Mouse (Mus musculus) megakaryocyte, embryonic 14.5 days (primary cell): Measurements from ENCODE around the gene 2810408A11Rik. TPM values are rescaled to one million over a fixed set of nuclear protein-coding genes. Genes with fewer than 3 reads are reported as not detected.

ENCODE experiments used
- H3K27me3 ChIP-seq: replicated peaks from 2 replicates; pipeline ENCODE3; 2012; ENCODE audit warnings: inconsistent platforms
- H3K36me3 ChIP-seq: replicated peaks from 2 replicates; pipeline ENCODE3; 2012; ENCODE audit warnings: low read length, inconsistent platforms, mixed read lengths
- H3K4me1 ChIP-seq: 2 replicates; pipeline ENCODE4 v1.6.1; 2012; ENCODE audit warnings: inconsistent platforms
- H3K4me3 ChIP-seq: replicated peaks from 2 replicates; pipeline ENCODE3; 2012; ENCODE audit warnings: moderate library complexity, mild to moderate bottlenecking, inconsistent platforms
- H3K9me3 ChIP-seq: 2 replicates; pipeline ENCODE4 v1.6.1; 2012; ENCODE audit warnings: inconsistent platforms
- FLI1 ChIP-seq: IDR thresholded peaks from 2 replicates; pipeline ENCODE4 v1.6.1; 2012; ENCODE audit warnings: low read length, inconsistent platforms, mixed read lengths
- GATA1 ChIP-seq: IDR thresholded peaks from 3 replicates; pipeline ENCODE4 v1.6.1; 2012; ENCODE audit warnings: mixed read lengths, low read length, inconsistent platforms, borderline replicate concordance
- polyA plus RNA-seq: library from polyadenylated mRNA; stranded (reverse); fragments of >175 nt; gene quantifications from 2 replicates; pipeline ENCODE4 v1.2.3, GENCODE M21; 2012; ENCODE audit warnings: low replicate concordance; ENCODE audit not compliant: insufficient read depth

Gene 2810408A11Rik
- polyA plus RNA-seq, 1 experiment = 0.25 TPM

DNA sequence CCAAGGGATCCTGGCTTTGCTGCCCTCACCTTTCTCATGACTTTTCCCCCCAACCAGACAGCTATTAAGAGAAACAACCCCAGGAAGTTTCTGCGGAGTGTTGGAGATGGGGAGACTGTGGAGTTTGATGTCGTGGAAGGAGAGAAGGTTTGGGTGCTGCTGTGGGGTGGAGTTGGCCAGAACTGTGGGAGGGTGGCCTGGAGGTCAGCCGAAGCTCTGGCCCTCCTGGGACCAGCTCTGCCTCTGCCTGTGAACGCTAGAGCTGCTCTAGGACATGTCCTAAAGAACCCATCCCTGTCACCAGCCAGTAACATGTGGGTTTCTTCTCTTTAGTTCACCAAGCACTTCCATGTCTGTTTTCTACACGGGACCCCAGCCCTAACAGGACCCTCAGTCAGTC, 38.4 kb upstream of the 2810408A11Rik start:
- Histone ChIP-seq H3K27me3 (peaks cover 94% of the 10 kb centered on the region), H3K36me3 (no peaks in the 10 kb centered on the region), H3K4me3 (no peak overlapping the region), H3K4me1 (peaks cover 29% of the 10 kb centered on the region), H3K9me3 (no peaks in the 10 kb centered on the region)
- no peak for TF ChIP-seq GATA1
- TF ChIP-seq FLI1 = no peak

DNA sequence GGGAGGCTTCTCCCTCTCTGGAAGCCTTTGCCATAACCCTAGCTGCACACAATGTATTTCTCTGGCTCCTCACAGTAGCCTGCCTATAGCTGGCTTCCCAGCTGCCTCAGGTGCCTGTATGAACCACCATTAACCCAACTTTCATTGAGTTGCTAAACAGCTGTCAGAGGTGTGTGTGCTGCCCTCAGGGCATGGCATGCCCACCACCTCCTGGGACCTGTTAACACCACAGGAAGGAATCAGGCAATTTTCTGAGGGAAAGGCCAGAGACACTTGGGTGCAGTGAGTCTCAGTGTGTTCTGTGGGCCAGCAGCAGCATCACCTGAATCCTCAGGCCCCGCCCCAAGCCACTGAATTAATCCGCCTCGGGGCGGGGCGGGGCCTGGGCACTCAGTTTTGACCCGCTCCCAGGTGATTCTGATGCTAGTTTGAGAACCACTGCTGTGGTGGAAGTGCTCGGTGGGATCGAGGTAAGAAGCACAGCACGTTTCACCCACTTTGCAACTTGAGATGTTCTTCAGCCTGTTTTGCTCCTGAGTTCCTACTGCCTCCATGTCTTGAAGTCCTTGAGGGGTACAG, 37.7 kb upstream of the 2810408A11Rik start:
- Histone ChIP-seq H3K4me1 (peaks cover 34% of the 10 kb centered on the region), H3K27me3 (peaks cover 88% of the 10 kb centered on the region), H3K4me3 (no peak overlapping the region), H3K36me3 (no peaks in the 10 kb centered on the region), H3K9me3 (no peaks in the 10 kb centered on the region)
- TF ChIP-seq GATA1 (no peak), FLI1 (no peak)

GRCm38 (mm10) chr11:69937834-69938233, 37.0 kb upstream of the 2810408A11Rik start:
- Histone ChIP-seq H3K4me1 (peaks cover 34% of the 10 kb centered on the region), H3K27me3 (peaks cover 81% of the 10 kb centered on the region)

GRCm38 (mm10) chr11:69937385-69937784, 36.6 kb upstream of the 2810408A11Rik start:
- Histone ChIP-seq H3K27me3 (peaks cover 77% of the 10 kb centered on the region), H3K9me3 (no peaks in the 10 kb centered on the region), H3K4me3 (no peak overlapping the region), H3K36me3 (no peaks in the 10 kb centered on the region), H3K4me1 (peaks cover 38% of the 10 kb centered on the region)
- no peak for TF ChIP-seq GATA1
- TF ChIP-seq FLI1 = no peak

More at GRCm38 (mm10) chr11:69937834-69938233, 37.0 kb upstream of the 2810408A11Rik start:
- Histone ChIP-seq H3K4me3 (no peak overlapping the region), H3K36me3 (no peaks in the 10 kb centered on the region), H3K9me3 (no peaks in the 10 kb centered on the region)
- TF ChIP-seq GATA1 = no peak
- no peak for TF ChIP-seq FLI1

- no peaks in the 10 kb centered on the region for H3K9me3 ChIP-seq
- no peak for TF ChIP-seq FLI1
- TF ChIP-seq GATA1 = no peak
- H3K27me3 ChIP-seq = peaks cover 72% of the 10 kb centered on the region
- H3K36me3 ChIP-seq = no peaks in the 10 kb centered on the region
- peaks cover 44% of the 10 kb centered on the region for H3K4me1 ChIP-seq
- H3K4me3 ChIP-seq = no peak overlapping the region
Measured at GRCm38 (mm10) chr11:69936714-69937347, 36.0 kb upstream of the 2810408A11Rik start.

- H3K9me3 ChIP-seq = no peaks in the 10 kb centered on the region
- peak overlapping the region; percentile 90 for H3K4me3 ChIP-seq
- no peak for TF ChIP-seq GATA1
- TF ChIP-seq FLI1 = no peak
- H3K36me3 ChIP-seq = no peaks in the 10 kb centered on the region
- peaks cover 69% of the 10 kb centered on the region for H3K27me3 ChIP-seq
- H3K4me1 ChIP-seq = peaks cover 51% of the 10 kb centered on the region
Measured at GRCm38 (mm10) chr11:69936156-69936555, 35.4 kb upstream of the 2810408A11Rik start.

DNA sequence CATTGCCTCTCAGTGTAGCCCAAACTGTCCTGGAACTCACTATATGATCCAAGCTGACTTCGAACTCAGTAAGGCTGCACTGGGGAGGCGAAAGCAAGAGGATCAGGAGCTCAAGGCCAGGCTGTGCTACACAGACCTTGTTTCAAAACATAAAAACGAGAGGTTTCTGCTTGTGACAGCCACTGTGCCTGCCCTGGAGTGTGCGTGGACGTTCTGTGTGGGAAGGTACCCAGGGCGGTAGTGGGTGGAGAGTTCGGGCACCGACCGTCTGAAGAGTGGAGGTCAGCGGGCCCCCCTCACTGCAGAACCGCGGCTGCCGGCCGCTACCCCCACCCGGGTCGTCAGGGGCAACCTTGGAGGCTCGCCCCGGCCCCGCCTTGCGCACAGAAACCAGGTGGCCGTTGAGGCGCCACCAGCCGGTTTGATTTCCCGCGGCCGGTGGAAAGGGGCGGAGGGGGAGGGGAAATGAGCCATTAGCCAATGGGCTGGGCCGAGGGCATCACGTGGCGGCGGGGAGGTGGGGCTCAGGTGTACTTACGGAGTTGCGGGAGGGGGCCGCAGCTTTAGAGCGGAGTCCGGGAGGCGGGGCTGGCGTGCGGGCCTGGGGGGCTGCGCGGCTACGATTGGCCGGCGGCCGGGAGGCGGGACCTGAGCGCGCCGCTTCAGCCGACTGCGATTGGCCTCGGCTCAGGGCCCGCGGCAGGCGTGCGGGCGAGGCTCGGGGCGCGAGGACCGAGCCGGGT, 34.5 kb upstream of the 2810408A11Rik start, which contains the start of gene Ybx2:
Ybx2 (plus strand) TSS at position 660 of the 743 bp plus-strand sequence.
- H3K9me3 ChIP-seq = no peaks in the 10 kb centered on the region
- H3K27me3 ChIP-seq = peaks cover 61% of the 10 kb centered on the region
- TF ChIP-seq FLI1 (no peak), GATA1 (no peak)
- H3K4me3 ChIP-seq = peak within 1 kb of the TSS; percentile 90
- H3K4me1 ChIP-seq = peaks cover 54% of the 10 kb centered on the region
- no peaks in the 10 kb centered on the region for H3K36me3 ChIP-seq

GRCm38 (mm10) chr11:69934681-69935080, 33.9 kb upstream of the 2810408A11Rik start:
- Histone ChIP-seq H3K27me3 (peaks cover 55% of the 10 kb centered on the region), H3K4me3 (no peak overlapping the region), H3K4me1 (peaks cover 54% of the 10 kb centered on the region), H3K36me3 (no peaks in the 10 kb centered on the region), H3K9me3 (no peaks in the 10 kb centered on the region)
- no peak for TF ChIP-seq GATA1
- TF ChIP-seq FLI1 = no peak

DNA sequence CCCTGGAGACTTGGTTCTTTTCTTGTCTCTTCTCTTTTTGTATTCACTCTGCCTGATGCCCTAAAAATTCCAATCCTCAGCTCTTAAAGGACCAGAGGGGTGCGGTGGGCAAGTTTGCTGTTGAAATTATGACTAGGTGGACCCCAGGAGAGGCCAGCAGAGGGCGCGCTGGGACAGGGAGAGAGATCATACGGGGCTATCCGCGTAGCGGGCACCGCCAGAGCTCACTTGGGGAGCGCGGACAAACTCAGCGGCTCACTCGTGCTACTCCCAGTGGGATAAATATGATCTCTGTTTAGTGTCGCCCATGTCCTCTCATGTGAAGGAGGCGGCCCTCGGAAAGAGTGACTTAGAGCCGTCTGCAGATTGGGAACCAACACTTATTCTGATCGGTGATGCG, 33.4 kb upstream of the 2810408A11Rik start:
- TF ChIP-seq GATA1 (no peak), FLI1 (no peak)
- Histone ChIP-seq H3K9me3 (no peaks in the 10 kb centered on the region), H3K27me3 (peaks cover 50% of the 10 kb centered on the region), H3K36me3 (no peaks in the 10 kb centered on the region), H3K4me1 (peaks cover 54% of the 10 kb centered on the region), H3K4me3 (peak overlapping the region; percentile 85)

DNA sequence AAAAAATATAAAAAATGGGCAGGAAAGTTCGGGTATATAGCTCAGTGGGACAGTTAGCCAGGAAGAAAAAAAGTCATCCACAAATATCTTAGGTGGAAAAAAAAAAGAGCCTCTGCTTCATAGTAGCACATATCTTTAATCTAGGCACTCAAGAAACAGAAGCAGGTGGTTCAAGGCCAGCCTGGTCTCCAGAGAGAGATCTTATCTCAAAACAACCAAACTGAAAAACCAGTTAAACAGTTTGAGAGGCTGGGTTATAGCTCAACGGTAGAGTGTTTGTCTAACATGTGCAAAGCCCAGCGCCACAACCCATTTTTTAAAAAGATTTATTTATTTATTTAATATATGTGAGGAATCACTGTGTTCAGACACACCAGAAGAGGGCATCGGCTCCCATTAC, 32.3 kb upstream of the 2810408A11Rik start:
- Histone ChIP-seq H3K27me3 (peaks cover 39% of the 10 kb centered on the region), H3K9me3 (no peaks in the 10 kb centered on the region), H3K4me3 (no peak overlapping the region), H3K4me1 (peaks cover 54% of the 10 kb centered on the region), H3K36me3 (no peaks in the 10 kb centered on the region)
- TF ChIP-seq FLI1 (no peak), GATA1 (no peak)
